Mouse (Mus musculus) lung, postnatal 0 days (tissue): ENCODE data around the gene Snx17. TPM values are rescaled to one million over a fixed set of nuclear protein-coding genes. Genes with fewer than 3 reads are reported as not detected.

ENCODE experiments used
- ATAC-seq: fragments of 200-750 bp; cut with Nextera tagmentation; 2 replicates; pipeline ENCODE4 v1.8.0; 2017; ENCODE audit warnings: moderate library complexity
- DNase-seq: peaks from one replicate; pipeline ENCODE4 v3.0.0-alpha.2; 2016; ENCODE audit warnings: low spot score
- H3K27ac ChIP-seq: fragments of 300-500 bp; sonication (generic); 2 replicates; pipeline ENCODE4 v1.5.1; 2014; ENCODE audit warnings: antibody characterized with exemption, mild to moderate bottlenecking, low read length, mixed read lengths
- H3K27me3 ChIP-seq: fragments of 300-500 bp; sonication (generic); replicated peaks from 2 replicates; pipeline ENCODE4 v1.6.1; 2014; ENCODE audit warnings: low read length, mixed read lengths; ENCODE audit not compliant: insufficient read depth
- H3K36me3 ChIP-seq: fragments of 300-500 bp; sonication (generic); 2 replicates; pipeline ENCODE4 v1.6.1; 2014; ENCODE audit warnings: low read length, mixed read lengths; ENCODE audit not compliant: insufficient read depth
- H3K4me1 ChIP-seq: fragments of 300-500 bp; sonication (generic); 2 replicates; pipeline ENCODE4 v1.6.1; 2014; ENCODE audit warnings: antibody characterized with exemption, low read depth, low read length, mixed read lengths; ENCODE audit not compliant: insufficient read depth
- H3K4me2 ChIP-seq: fragments of 300-500 bp; sonication (generic); replicated peaks from 2 replicates; pipeline ENCODE4 v1.6.1; 2014; ENCODE audit warnings: low read depth, mild to moderate bottlenecking, low read length, moderate library complexity, mixed read lengths
- H3K4me3 ChIP-seq: fragments of 300-500 bp; sonication (generic); 2 replicates; pipeline ENCODE4 v1.5.1; 2014; ENCODE audit warnings: low read depth, low read length
- H3K9ac ChIP-seq: fragments of 300-500 bp; sonication (generic); replicated peaks from 2 replicates; pipeline ENCODE4 v1.6.1; 2014; ENCODE audit warnings: low read depth, mild to moderate bottlenecking
- H3K9me3 ChIP-seq: fragments of 300-500 bp; sonication (generic); 2 replicates; pipeline ENCODE4 v1.6.1; 2016; ENCODE audit warnings: low read length, mixed read lengths
- CTCF ChIP-seq: IDR thresholded peaks from 2 replicates; pipeline ENCODE4 v1.5.1; 2016; ENCODE audit warnings: antibody characterized with exemption, mild to moderate bottlenecking
- EP300 ChIP-seq: IDR thresholded peaks from 2 replicates; pipeline ENCODE4 v1.6.1; 2016; ENCODE audit warnings: antibody characterized with exemption, mild to moderate bottlenecking, control low read depth
- WGBS: fragments of 180-500 bp; shearing (Covaris S2); extraction: QIAGEN DNeasy Blood & Tissue Kit; methylation state at CpG from one replicate; pipeline ENCODE4 v1.1.7; 2014; 5-methylcytosine and 5-hydroxymethylcytosine counted together
- polyA plus RNA-seq: library from polyadenylated mRNA; unstranded; fragments of >200 nt; fragmentation: Nextera tagmentation; extraction: Ambion mirVana; gene quantifications from 2 replicates; pipeline ENCODE4 v1.2.1, GENCODE M21; 2015

The Snx17 gene
- polyA plus RNA-seq, 1 experiment from 2014 or later: 103 TPM

DNA sequence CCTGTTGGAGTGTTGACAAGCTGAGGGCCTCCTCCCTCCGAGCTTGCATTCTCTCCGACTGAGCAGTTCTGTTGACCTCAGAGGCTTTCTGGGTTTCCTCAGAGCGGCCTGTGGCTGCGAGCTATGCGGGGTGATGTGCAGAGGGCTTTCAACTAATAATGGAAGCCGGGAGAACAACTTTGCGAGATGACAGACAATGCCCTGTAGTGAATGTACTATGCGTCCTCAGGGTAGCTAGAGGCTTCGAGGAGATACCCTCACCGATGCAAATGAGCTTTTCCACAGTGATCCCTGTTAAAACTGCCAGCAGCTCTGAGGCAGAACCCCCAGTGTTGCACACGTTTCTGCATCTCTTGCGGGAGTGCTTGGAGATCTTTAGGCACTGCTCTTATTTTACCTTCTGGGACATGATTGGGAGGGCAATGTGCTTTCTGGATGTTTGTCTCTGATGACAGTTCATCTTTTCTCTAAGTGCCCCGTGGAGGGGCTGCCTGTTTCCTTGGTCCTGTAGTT, 48.6 kb downstream of the Snx17 start:
- H3K27me3 ChIP-seq: no peaks in the 10 kb centered on the region
- DNase-seq: no peak
- ATAC-seq: no peak
- no peak for TF ChIP-seq CTCF
- WGBS: 2% methylated on average over 12 of the region's 13 CpGs
- H3K4me2 ChIP-seq: peak overlapping the region; percentile 74
- H3K9me3 ChIP-seq: no peaks in the 10 kb centered on the region
- H3K4me1 ChIP-seq: no peaks in the 10 kb centered on the region
- H3K36me3 ChIP-seq: peaks cover 15% of the 10 kb centered on the region; the same call in 1 of the 2 replicates
- H3K9ac ChIP-seq: peak overlapping the region; percentile 97
- H3K4me3 ChIP-seq: peak overlapping the region; percentile 98
- H3K27ac ChIP-seq: peak overlapping the region; percentile 99

DNA sequence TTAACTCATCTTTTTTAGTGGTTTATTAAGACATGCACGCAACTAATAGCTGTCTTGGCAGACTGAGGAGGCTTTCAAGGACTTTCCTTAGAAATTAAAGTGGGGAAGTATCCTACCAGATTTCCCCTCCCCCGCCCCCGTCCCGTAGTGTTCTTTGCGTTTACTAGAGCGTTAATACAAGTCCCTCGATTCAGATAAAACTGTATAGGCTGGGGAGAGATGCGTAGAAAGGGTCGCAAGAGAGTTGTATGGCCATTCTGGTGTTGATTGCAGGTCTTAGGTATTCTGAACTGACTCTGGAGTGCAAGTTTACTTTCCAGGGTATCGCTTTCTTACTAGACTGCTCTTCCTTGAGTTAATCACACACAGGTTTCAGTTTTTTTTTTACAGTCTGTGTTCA, 49.2 kb downstream of the Snx17 start:
- ATAC-seq: no peak
- Histone ChIP-seq H3K27ac (no peak overlapping the region), H3K4me1 (no peaks in the 10 kb centered on the region), H3K36me3 (peaks cover 19% of the 10 kb centered on the region; the same call in 1 of the 2 replicates), H3K4me2 (peak overlapping the region; percentile 74), H3K9ac (no peak overlapping the region), H3K4me3 (peak overlapping the region; percentile 98), H3K27me3 (no peaks in the 10 kb centered on the region), H3K9me3 (no peaks in the 10 kb centered on the region)
- DNase-seq: no peak
- TF ChIP-seq CTCF (no peak), EP300 (no peak)
- 19% methylated on average over 10 of the region's 10 CpGs for WGBS

Other genes with a start within 250 kb of the Snx17 start
- 1.8 and 2.3 TPM in 2 replicates for gene Cgref1, start 247.6 kb upstream of the Snx17 start, polyA plus RNA-seq
- 76.5 and 79.7 TPM in 2 replicates for gene Preb, start 232.9 kb upstream of the Snx17 start, polyA plus RNA-seq
- gene Tcf23, start 224.6 kb upstream of the Snx17 start, polyA plus RNA-seq: 0.44 and 0.49 TPM in 2 replicates
- 260 and 289 TPM in 2 replicates for gene Atraid, start 144.9 kb upstream of the Snx17 start, polyA plus RNA-seq
- 3.4 and 3.6 TPM in 2 replicates for gene Slc5a6, start 144.3 kb upstream of the Snx17 start, polyA plus RNA-seq
- gene Cad, start 138.4 kb upstream of the Snx17 start, polyA plus RNA-seq: 4.1 and 4.2 TPM in 2 replicates
- gene Dnajc5g, start 86.9 kb upstream of the Snx17 start, polyA plus RNA-seq: not detected in 2 replicates
- not detected in 2 replicates for gene Slc30a3, start 85.0 kb upstream of the Snx17 start, polyA plus RNA-seq
- gene Trim54, start 76.5 kb upstream of the Snx17 start, polyA plus RNA-seq: 0.49 and 0.55 TPM in 2 replicates
- gene Ucn, start 54.4 kb upstream of the Snx17 start, polyA plus RNA-seq: not detected in 2 replicates
- gene Mpv17, start 39.0 kb upstream of the Snx17 start, polyA plus RNA-seq: 38.2 and 53.6 TPM in 2 replicates
- 0.73 TPM in 1 of 2 replicates, not detected in the other for gene Gm29609, start 13.3 kb upstream of the Snx17 start, polyA plus RNA-seq
- gene Gtf3c2, start 13.1 kb upstream of the Snx17 start, polyA plus RNA-seq: 24.2 and 26.2 TPM in 2 replicates
- 44.4 and 45.0 TPM in 2 replicates for gene Eif2b4, start 203 bp downstream of the Snx17 start, polyA plus RNA-seq
- gene Zfp513, start 9.1 kb downstream of the Snx17 start, polyA plus RNA-seq: 6.6 and 7.4 TPM in 2 replicates
- 77.6 TPM in 2 replicates for gene Ppm1g, start 27.5 kb downstream of the Snx17 start, polyA plus RNA-seq
- 125 and 131 TPM in 2 replicates for gene Nrbp1, start 47.6 kb downstream of the Snx17 start, polyA plus RNA-seq
- 0.45 and 0.62 TPM in 2 replicates for gene Gm9970, start 48.0 kb downstream of the Snx17 start, polyA plus RNA-seq
- 44.5 and 50.4 TPM in 2 replicates for gene Krtcap3, start 58.5 kb downstream of the Snx17 start, polyA plus RNA-seq
- 24.2 and 25.6 TPM in 2 replicates for gene Ift172, start 97.9 kb downstream of the Snx17 start, polyA plus RNA-seq
- gene Fndc4, start 102.9 kb downstream of the Snx17 start, polyA plus RNA-seq: 9.7 and 11.8 TPM in 2 replicates
- gene Gckr, start 104.2 kb downstream of the Snx17 start, polyA plus RNA-seq: 0.08 TPM in 1 of 2 replicates, not detected in the other